Mouse (Mus musculus) liver, embryonic 14.5 days (tissue): Measurements from ENCODE around the gene Eapp.

ENCODE experiments used
- CTCF ChIP-seq: IDR thresholded peaks from 2 replicates; pipeline ENCODE4 v1.5.1; 2016; ENCODE audit warnings: antibody characterized with exemption, low read depth, control low read depth
- EP300 ChIP-seq: IDR thresholded peaks from 2 replicates; pipeline ENCODE4 v1.6.1; 2016; ENCODE audit warnings: antibody characterized with exemption, low read depth

- TF ChIP-seq CTCF (no peak), EP300 (no peak)
Measured at GRCm38 (mm10) chr12:54654741-54655140, 41.0 kb downstream of the Eapp start.
